Mouse (Mus musculus): Measurements from ENCODE around the gene Tnfsf13b. TPM values are rescaled to one million over a fixed set of nuclear protein-coding genes. Genes with fewer than 3 reads are reported as not detected.

Gene Tnfsf13b
- 1 to 10 TPM; 2.4 to 3.1 TPM for total RNA-seq (2021)

DNA sequence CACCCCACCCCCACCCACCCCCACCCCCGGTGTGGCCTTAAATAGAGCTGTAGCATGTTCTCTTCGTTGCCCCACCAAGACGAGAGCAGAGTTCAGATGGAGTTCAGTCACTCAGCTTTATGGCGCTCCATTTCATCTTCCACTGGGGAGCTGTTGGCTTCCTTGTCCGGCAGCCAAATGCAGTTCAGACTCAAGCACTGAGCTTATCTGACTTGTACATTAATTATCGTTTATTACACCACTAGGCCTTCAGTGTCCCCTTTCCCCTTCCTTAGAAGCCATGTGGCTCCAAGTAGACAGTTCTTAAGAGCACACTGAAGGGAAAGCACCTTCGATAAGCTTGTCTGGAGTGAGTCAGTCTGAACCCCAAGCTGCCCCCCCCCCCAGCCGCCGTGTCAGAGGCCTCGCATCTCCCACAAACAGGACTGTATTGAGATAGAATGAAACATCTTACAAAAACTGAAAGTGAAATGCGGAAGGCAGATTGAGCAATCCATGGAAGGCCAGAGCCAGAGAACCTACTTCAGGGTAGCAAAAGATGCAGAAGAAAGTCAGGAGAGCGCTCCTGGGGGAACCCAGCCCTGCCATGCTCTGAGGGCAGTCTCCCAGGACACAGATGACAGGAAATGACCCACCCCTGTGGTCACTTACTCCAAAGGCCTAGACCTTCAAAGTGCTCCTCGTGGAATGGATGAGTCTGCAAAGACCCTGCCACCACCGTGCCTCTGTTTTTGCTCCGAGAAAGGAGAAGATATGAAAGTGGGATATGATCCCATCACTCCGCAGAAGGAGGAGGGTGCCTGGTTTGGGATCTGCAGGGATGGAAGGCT is at the start of gene Tnfsf13b:
Tnfsf13b (plus strand) TSS at position 312 of the 830 bp plus-strand sequence.
- intact Hi-C loops (cut with DNase I) = no loop called here
- no peak for DNase-seq (ENCODE audit: low spot score in 2 of 2)

DNA sequence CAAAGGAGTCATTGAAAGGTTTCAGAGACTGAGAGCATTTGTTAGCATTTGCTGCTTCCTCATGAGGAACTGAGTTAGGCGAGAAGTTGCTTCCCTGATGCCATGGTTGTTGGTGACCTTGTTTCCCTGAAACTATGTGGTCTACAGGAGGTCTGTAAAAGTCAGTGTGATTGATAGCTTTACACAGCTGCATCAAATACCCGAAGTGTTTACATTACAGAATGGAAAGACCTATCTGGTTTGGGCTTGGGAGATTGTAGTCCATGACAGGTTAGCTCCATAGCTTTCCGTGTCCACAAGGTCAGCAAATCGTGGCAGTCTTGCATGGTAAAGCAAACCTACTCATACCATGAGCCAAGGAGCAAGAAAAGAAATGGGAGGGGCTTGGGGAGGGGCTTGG is 47.9 kb upstream of the Tnfsf13b start:
- no peak for DNase-seq (ENCODE audit: low spot score in 2 of 2)
- intact Hi-C loops (cut with DNase I) = no loop called here

DNA sequence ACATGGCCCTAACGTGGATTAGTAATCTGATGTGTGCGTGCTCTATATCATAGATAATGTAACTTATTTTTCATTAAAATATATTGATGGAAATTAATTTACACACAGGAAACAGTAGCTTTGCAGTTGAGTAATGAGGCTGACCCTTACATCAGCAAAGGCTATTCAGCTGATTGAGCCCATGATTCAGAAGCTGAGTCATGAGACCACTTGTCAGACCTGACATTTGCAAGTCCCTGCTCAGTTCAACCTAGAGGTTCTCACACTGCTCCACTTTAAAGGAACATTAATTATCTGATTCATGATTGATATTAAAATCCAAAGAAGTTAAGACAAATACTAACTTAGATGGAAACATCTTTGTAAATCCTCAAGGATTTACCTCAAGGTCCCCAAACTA is 46.3 kb upstream of the Tnfsf13b start:
- intact Hi-C loops (cut with DNase I) = no loop called here
- DNase-seq (ENCODE audit: low spot score in 2 of 2) = no peak

- no peak for DNase-seq (ENCODE audit: low spot score in 2 of 2)
- intact Hi-C loops (cut with DNase I) = no loop called here
These were observed 34.4 kb upstream of the Tnfsf13b start for GRCm38 (mm10) chr8:9971866-9972265.

GRCm38 (mm10) chr8:9975276-9975675 is 31.0 kb upstream of the Tnfsf13b start:
- DNase-seq (ENCODE audit: low spot score in 2 of 2) = no peak
- intact Hi-C loops (cut with DNase I) = loop anchor here (5.0 kb wide), 4 partner anchors 192 to 1037 kb away; no protein-coding TSS in a partner anchor

GRCm38 (mm10) chr8:9975898-9976611 is 30.2 kb upstream of the Tnfsf13b start:
- DNase-seq (ENCODE audit: low spot score in 2 of 2) = peak; percentile 99
- intact Hi-C loops (cut with DNase I) = loop anchor here (5.0 kb wide), 4 partner anchors 191 to 1036 kb away; no protein-coding TSS in a partner anchor

DNA sequence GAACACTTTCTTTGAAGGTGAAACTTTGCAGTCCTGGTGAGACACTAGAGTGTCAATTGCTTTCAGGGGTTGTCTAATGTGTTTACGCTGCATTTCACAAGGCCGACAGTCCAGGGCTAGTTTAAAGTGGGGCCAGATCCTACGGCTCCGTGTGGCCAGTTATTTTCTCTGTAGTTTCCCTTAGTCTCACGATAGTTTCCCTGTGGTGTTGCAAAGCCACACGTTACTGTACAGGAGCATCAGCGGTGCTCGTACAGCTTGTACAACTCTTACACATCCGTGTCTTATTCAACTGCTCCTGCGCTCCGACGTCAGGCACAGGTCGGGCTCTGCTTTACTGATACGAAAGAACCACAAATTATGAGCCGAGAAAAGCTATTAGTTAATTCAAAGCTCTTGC is 29.3 kb upstream of the Tnfsf13b start:
- intact Hi-C loops (cut with DNase I) = loop anchor here (1.0 to 5.0 kb wide), 5 partner anchors 190 to 1035 kb away; no protein-coding TSS in a partner anchor
- DNase-seq (ENCODE audit: low spot score in 2 of 2) = no peak

DNA sequence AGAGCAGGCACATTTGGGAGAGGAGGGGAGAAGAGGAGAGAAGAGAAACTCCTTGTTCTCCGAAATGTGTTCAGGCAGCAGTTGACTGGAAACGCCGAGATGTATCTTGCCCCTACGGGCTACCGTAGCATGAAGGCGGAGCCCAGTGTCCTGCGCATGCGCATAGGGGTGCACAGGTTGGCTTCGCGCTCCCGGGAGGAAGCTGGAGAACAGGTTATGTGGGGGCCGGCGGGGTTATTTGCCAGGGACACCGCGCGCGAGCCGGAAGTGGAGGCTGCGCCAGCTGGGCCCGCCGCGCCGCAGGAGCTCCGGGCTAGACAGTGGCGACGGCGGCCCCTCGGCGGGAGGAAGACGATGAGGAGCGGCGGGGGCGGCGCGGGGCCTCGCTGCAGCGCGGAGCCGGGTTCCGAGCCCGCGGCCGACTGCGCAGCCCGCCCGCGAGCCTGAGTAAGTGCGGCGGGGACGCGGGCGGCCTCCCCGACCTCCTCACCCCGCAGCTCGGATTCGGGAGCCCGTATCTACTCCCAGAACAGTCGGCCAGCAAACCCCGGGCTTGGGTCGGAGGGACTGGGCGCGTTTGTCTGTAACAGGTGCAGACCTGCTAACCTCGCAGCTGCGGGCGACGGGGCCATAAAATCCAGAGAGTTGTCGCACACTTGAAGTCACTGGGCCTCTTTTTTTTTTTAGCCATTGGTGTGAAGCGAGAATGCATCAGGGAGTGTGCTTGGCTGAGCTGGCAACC is 28.5 kb upstream of the Tnfsf13b start, which contains the start of the genes Lig4 and Abhd13:
Lig4 (minus strand) TSS at position 114 of the 742 bp plus-strand sequence.
Abhd13 (plus strand) TSS at position 135 of the 742 bp plus-strand sequence.
- peak; percentile 99 for DNase-seq (ENCODE audit: low spot score in 2 of 2)
- intact Hi-C loops (cut with DNase I) = loop anchor here (1.0 to 5.0 kb wide), 5 partner anchors 190 to 1035 kb away; no protein-coding TSS in a partner anchor

- intact Hi-C loops (cut with DNase I) = loop anchor here (5.0 kb wide), 4 partner anchors 189 to 1034 kb away; no protein-coding TSS in a partner anchor
These were observed 27.6 kb upstream of the Tnfsf13b start for GRCm38 (mm10) chr8:9978475-9979230.

GRCm38 (mm10) chr8:9979746-9980145 is 26.5 kb upstream of the Tnfsf13b start:
- no peak for DNase-seq (ENCODE audit: low spot score in 2 of 2)
- intact Hi-C loops (cut with DNase I) = loop anchor here (5.0 kb wide), 4 partner anchors 188 to 1033 kb away; no protein-coding TSS in a partner anchor

More at GRCm38 (mm10) chr8:9978475-9979230, 27.6 kb upstream of the Tnfsf13b start:
- DNase-seq (ENCODE audit: low spot score in 2 of 2) = no peak

DNA sequence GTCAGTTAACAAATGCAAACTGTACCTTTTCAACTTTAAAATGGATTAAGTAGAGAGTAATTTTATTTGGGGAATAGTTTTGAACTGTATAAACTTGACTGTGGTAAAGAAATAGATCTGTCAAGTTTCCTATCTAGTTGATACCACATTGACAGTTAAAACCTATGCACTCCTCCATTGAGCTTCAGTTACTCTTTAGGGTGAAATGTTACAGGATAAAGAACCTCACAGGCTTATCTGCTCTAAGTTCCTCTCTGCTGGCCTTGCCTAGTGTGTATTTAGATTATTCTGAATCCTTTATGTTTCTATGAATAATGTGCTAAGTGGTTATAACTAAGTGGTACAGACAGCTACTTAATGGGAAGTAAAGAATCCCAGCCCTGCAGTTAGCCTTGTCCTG is 26.1 kb upstream of the Tnfsf13b start:
- intact Hi-C loops (cut with DNase I) = no loop called here

GRCm38 (mm10) chr8:10004115-10004514 is 2.2 kb upstream of the Tnfsf13b start:
- intact Hi-C loops (cut with DNase I) = no loop called here
- DNase-seq (ENCODE audit: low spot score in 2 of 2) = peak in 1 of 2 experiments; percentile 56

More for the DNA sequence above, 26.1 kb upstream of the Tnfsf13b start:
- no peak for DNase-seq (ENCODE audit: low spot score in 2 of 2)

- intact Hi-C loops (cut with DNase I) = no loop called here
- DNase-seq (ENCODE audit: low spot score in 2 of 2) = peak; percentile 59 to 62
These were observed 856 bp downstream of the Tnfsf13b start for GRCm38 (mm10) chr8:10006986-10007659.

- DNase-seq (ENCODE audit: low spot score in 2 of 2) = no peak
- intact Hi-C loops (cut with DNase I) = no loop called here
These were observed 1.4 kb downstream of the Tnfsf13b start for GRCm38 (mm10) chr8:10007660-10008028.

DNA sequence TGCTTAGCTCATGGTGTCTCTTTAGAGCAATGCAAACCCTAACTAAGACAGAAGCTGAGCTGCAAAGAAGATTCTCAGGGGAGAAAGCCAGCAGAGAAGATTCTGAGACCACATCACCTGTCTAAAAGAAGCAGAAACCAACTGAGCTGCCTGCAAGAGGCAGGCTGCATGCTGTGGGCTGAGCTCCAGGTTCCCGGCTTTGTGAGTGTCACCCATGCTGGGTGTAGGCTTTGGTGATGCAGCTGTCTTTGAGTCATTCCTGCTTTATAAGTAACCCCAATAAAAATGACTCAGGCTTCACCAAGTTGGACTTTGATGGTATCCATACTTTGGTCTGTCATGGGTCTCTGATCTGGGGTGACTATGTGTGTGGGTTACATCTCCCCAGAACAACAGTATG is 10.0 kb downstream of the Tnfsf13b start:
- intact Hi-C loops (cut with DNase I) = no loop called here
- DNase-seq (ENCODE audit: low spot score in 2 of 2) = peak in 1 of 2 experiments; percentile 48

DNA sequence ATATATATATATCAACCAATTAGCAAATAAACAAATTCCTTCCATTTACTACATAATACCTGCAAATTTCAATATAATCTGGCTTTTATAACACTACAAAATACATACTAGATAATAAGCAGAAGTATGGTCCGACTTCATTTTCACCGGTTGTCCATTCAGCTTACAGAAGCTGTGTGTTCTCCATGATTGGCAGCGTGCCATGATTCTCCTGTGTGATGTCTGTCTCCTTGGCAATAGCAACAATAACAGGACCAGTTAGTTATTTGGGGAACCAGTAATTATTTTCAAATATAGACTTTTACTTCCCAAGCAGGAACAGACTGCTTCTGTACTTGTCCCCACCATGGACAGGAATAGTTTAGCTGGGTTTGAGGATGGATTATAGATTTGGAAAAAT is 11.0 kb downstream of the Tnfsf13b start:
- intact Hi-C loops (cut with DNase I) = no loop called here
- peak; percentile 48 to 49 for DNase-seq (ENCODE audit: low spot score in 2 of 2)

- DNase-seq (ENCODE audit: low spot score in 2 of 2) = no peak
- intact Hi-C loops (cut with DNase I) = no loop called here
These were observed 24.2 kb downstream of the Tnfsf13b start for GRCm38 (mm10) chr8:10030320-10031060.

GRCm38 (mm10) chr8:10031177-10031576 is 24.9 kb downstream of the Tnfsf13b start:
- DNase-seq (ENCODE audit: low spot score in 2 of 2) = no peak
- intact Hi-C loops (cut with DNase I) = no loop called here

Data from left cerebral cortex, postnatal 25 days (tissue).